Mouse (Mus musculus): ENCODE measurements at regions not wholly inside any gene's neighbourhood (a gene's known extent, or its start where the extent isn't known, plus 50 kb on each side); places are given as distances from the start of the nearest gene placed in this dataset.

GRCm38 (mm10) chrX:12293146-12293545 is 133.0 kb upstream of the Bcor start:
- H3K27me3 ChIP-seq (ENCODE audit: control insufficient read depth, insufficient read depth, low read length): no peaks in the 10 kb centered on the region
- TF ChIP-seq POLR2A (IDR thresholded peaks at IDR 0.05; ENCODE audit: control insufficient read depth, extremely low read depth, insufficient read depth, low read length, poor library complexity) (no peak), CTCF (IDR thresholded peaks at IDR 0.05; ENCODE audit: borderline replicate concordance, control insufficient read depth, extremely low read depth, insufficient read depth, low read length, poor library complexity) (no peak)
- DNase-seq: no peak
- WGBS: 91% methylated on average over 2 of the region's 2 CpGs
- H3K27ac ChIP-seq (ENCODE audit: control insufficient read depth, insufficient read depth, low read length): no peak overlapping the region
- no peak overlapping the region for H3K4me3 ChIP-seq (ENCODE audit: control insufficient read depth, insufficient read depth, low read length)
- no peaks in the 10 kb centered on the region for H3K36me3 ChIP-seq (ENCODE audit: control insufficient read depth, insufficient read depth, low read length)
- H3K4me1 ChIP-seq (replicated peaks; ENCODE audit: control insufficient read depth, insufficient read depth, low read length): no peaks in the 10 kb centered on the region

- no peak for DNase-seq
- TF ChIP-seq POLR2A (IDR thresholded peaks at IDR 0.05; ENCODE audit: control insufficient read depth, extremely low read depth, insufficient read depth, low read length, poor library complexity) (no peak), CTCF (IDR thresholded peaks at IDR 0.05; ENCODE audit: borderline replicate concordance, control insufficient read depth, extremely low read depth, insufficient read depth, low read length, poor library complexity) (no peak)
- WGBS: 97% methylated on average over 9 of the region's 9 CpGs
- H3K27me3 ChIP-seq (ENCODE audit: control insufficient read depth, insufficient read depth, low read length): no peaks in the 10 kb centered on the region
- no peaks in the 10 kb centered on the region for H3K4me1 ChIP-seq (replicated peaks; ENCODE audit: control insufficient read depth, insufficient read depth, low read length)
- no peaks in the 10 kb centered on the region for H3K36me3 ChIP-seq (ENCODE audit: control insufficient read depth, insufficient read depth, low read length)
- no peak overlapping the region for H3K27ac ChIP-seq (ENCODE audit: control insufficient read depth, insufficient read depth, low read length)
- no peak overlapping the region for H3K4me3 ChIP-seq (ENCODE audit: control insufficient read depth, insufficient read depth, low read length)
These were observed 134.3 kb upstream of the Bcor start for GRCm38 (mm10) chrX:12294452-12294851.

- TF ChIP-seq POLR2A (IDR thresholded peaks at IDR 0.05; ENCODE audit: control insufficient read depth, extremely low read depth, insufficient read depth, low read length, poor library complexity): no peak
- TF ChIP-seq CTCF (IDR thresholded peaks at IDR 0.05; ENCODE audit: borderline replicate concordance, control insufficient read depth, extremely low read depth, insufficient read depth, low read length, poor library complexity): no peak
- H3K4me3 ChIP-seq (ENCODE audit: control insufficient read depth, insufficient read depth, low read length): no peak overlapping the region
- no peaks in the 10 kb centered on the region for H3K27me3 ChIP-seq (ENCODE audit: control insufficient read depth, insufficient read depth, low read length)
- DNase-seq: no peak
- 73% methylated on average over 6 of the region's 6 CpGs for WGBS
- H3K4me1 ChIP-seq (replicated peaks; ENCODE audit: control insufficient read depth, insufficient read depth, low read length): no peaks in the 10 kb centered on the region
- no peaks in the 10 kb centered on the region for H3K36me3 ChIP-seq (ENCODE audit: control insufficient read depth, insufficient read depth, low read length)
- no peak overlapping the region for H3K27ac ChIP-seq (ENCODE audit: control insufficient read depth, insufficient read depth, low read length)
These were observed 134.8 kb upstream of the Bcor start for GRCm38 (mm10) chrX:12294941-12295340.

GRCm38 (mm10) chrX:12296264-12297053 is 136.3 kb upstream of the Bcor start:
- TF ChIP-seq CTCF (IDR thresholded peaks at IDR 0.05; ENCODE audit: borderline replicate concordance, control insufficient read depth, extremely low read depth, insufficient read depth, low read length, poor library complexity): no peak
- no peak for TF ChIP-seq POLR2A (IDR thresholded peaks at IDR 0.05; ENCODE audit: control insufficient read depth, extremely low read depth, insufficient read depth, low read length, poor library complexity)
- 91% methylated on average over 9 of the region's 9 CpGs for WGBS
- no peaks in the 10 kb centered on the region for H3K27me3 ChIP-seq (ENCODE audit: control insufficient read depth, insufficient read depth, low read length)
- no peak overlapping the region for H3K4me3 ChIP-seq (ENCODE audit: control insufficient read depth, insufficient read depth, low read length)
- no peaks in the 10 kb centered on the region for H3K4me1 ChIP-seq (replicated peaks; ENCODE audit: control insufficient read depth, insufficient read depth, low read length)
- H3K27ac ChIP-seq (ENCODE audit: control insufficient read depth, insufficient read depth, low read length): no peak overlapping the region
- no peak for DNase-seq
- no peaks in the 10 kb centered on the region for H3K36me3 ChIP-seq (ENCODE audit: control insufficient read depth, insufficient read depth, low read length)

GRCm38 (mm10) chrX:12298609-12299008 is 138.5 kb upstream of the Bcor start:
- H3K4me1 ChIP-seq (replicated peaks; ENCODE audit: control insufficient read depth, insufficient read depth, low read length): no peaks in the 10 kb centered on the region
- DNase-seq: no peak
- H3K4me3 ChIP-seq (ENCODE audit: control insufficient read depth, insufficient read depth, low read length): no peak overlapping the region
- H3K27me3 ChIP-seq (ENCODE audit: control insufficient read depth, insufficient read depth, low read length): no peaks in the 10 kb centered on the region
- WGBS: 90% methylated on average over 5 of the region's 5 CpGs
- H3K36me3 ChIP-seq (ENCODE audit: control insufficient read depth, insufficient read depth, low read length): no peaks in the 10 kb centered on the region
- H3K27ac ChIP-seq (ENCODE audit: control insufficient read depth, insufficient read depth, low read length): no peak overlapping the region
- no peak for TF ChIP-seq POLR2A (IDR thresholded peaks at IDR 0.05; ENCODE audit: control insufficient read depth, extremely low read depth, insufficient read depth, low read length, poor library complexity)
- no peak for TF ChIP-seq CTCF (IDR thresholded peaks at IDR 0.05; ENCODE audit: borderline replicate concordance, control insufficient read depth, extremely low read depth, insufficient read depth, low read length, poor library complexity)

- Histone ChIP-seq H3K4me3 (ENCODE audit: control insufficient read depth, insufficient read depth, low read length) (no peak overlapping the region), H3K4me1 (replicated peaks; ENCODE audit: control insufficient read depth, insufficient read depth, low read length) (no peaks in the 10 kb centered on the region), H3K27ac (ENCODE audit: control insufficient read depth, insufficient read depth, low read length) (no peak overlapping the region), H3K36me3 (ENCODE audit: control insufficient read depth, insufficient read depth, low read length) (no peaks in the 10 kb centered on the region), H3K27me3 (ENCODE audit: control insufficient read depth, insufficient read depth, low read length) (no peaks in the 10 kb centered on the region)
- DNase-seq: no peak
- TF ChIP-seq POLR2A (IDR thresholded peaks at IDR 0.05; ENCODE audit: control insufficient read depth, extremely low read depth, insufficient read depth, low read length, poor library complexity) (no peak), CTCF (IDR thresholded peaks at IDR 0.05; ENCODE audit: borderline replicate concordance, control insufficient read depth, extremely low read depth, insufficient read depth, low read length, poor library complexity) (no peak)
- WGBS: 97% methylated on average over 10 of the region's 11 CpGs
These were observed 139.1 kb upstream of the Bcor start for GRCm38 (mm10) chrX:12299236-12299635.

All from thymus, adult 2 months (tissue).